Comparison of ENCODE assay signal across 26 mouse cellular contexts in genomic region chr13:60664816-60665215, GRCm38 (mm10).
DNase-seq lines count a peak whose midpoint lies in the region; ATAC-seq and TF ChIP-seq lines count a peak whose summit lies in the region.
"Had no signal": no experiment of that assay in that cellular context is flagged by ENCODE, and none has a peak within 500 bp of the region (broad histone marks: within the 10 kb centered on the region; RNA-seq: fewer than 3 reads in every experiment).

No protein-coding gene starts in this region.

- DNase-seq in kidney, postnatal 0 days (ENCODE audit: low spot score): no peak
- DNase-seq in kidney, postnatal 10 days: no peak
- no peak for DNase-seq in lung, postnatal 10 days
- DNase-seq in lung, postnatal 36 days: peak; percentile 45
- DNase-seq in lung, adult 2 months: no peak
- no peak for DNase-seq in right cerebral cortex, postnatal 36 days (ENCODE audit: low spot score in 2 of 2)
- DNase-seq: adrenal gland, postnatal 10 days; adrenal gland, postnatal 36 days; B cell, adult 2 months; cerebellum, adult 18-20 months; cerebellum, adult 9-10 months; cerebellum, postnatal 14 days; gastrocnemius, postnatal 25 days; heart, adult 18-20 months; heart, postnatal 10 days; heart, postnatal 36 days had no signal

- H3K27me3 ChIP-seq in kidney, postnatal 0 days (ENCODE audit: insufficient read depth, low read length): no peaks in the 10 kb centered on the region
- no peaks in the 10 kb centered on the region for H3K27me3 ChIP-seq in lung, embryonic 15.5 days
- no peaks in the 10 kb centered on the region for H3K27me3 ChIP-seq in stomach, embryonic 15.5 days (replicated peaks)
- H3K27me3 ChIP-seq: CH12.LX; forebrain, embryonic 15.5 days; heart, embryonic 12.5 days; heart, embryonic 15.5 days; hindbrain, embryonic 13.5 days; Patski had no signal

- H3K4me1 ChIP-seq in kidney, postnatal 0 days (replicated peaks; ENCODE audit: insufficient read depth, low read length): peaks cover 19% of the 10 kb centered on the region
- peaks cover 35% of the 10 kb centered on the region for H3K4me1 ChIP-seq in lung, embryonic 15.5 days
- H3K4me1 ChIP-seq in lung, adult 2 months (ENCODE audit: control insufficient read depth, insufficient read depth, low read length): peaks cover 26% of the 10 kb centered on the region
- H3K4me1 ChIP-seq in stomach, embryonic 15.5 days: 0 out of 2 replicates have a peak, but pooled peaks cover 8% of the 10 kb centered on the region

- 83% methylated on average over 10 of the region's 10 CpGs for WGBS in kidney, postnatal 0 days
- WGBS in lung, embryonic 15.5 days: 68% methylated on average over 10 of the region's 10 CpGs
- WGBS in lung, adult 2 months: 71% methylated on average over 10 of the region's 10 CpGs
- 77% methylated on average over 10 of the region's 10 CpGs for WGBS in stomach, embryonic 15.5 days

- TF ChIP-seq POLR2A in lung, adult 2 months (IDR thresholded peaks at IDR 0.05; ENCODE audit: borderline replicate concordance, extremely low read depth, low read depth, low read length): no peak

- H3K4me2 ChIP-seq in kidney, postnatal 0 days (ENCODE audit: low read length): no peak overlapping the region
- no peak overlapping the region for H3K4me2 ChIP-seq in lung, embryonic 15.5 days
- H3K4me2 ChIP-seq in stomach, embryonic 15.5 days: no peak overlapping the region
- H3K4me2 ChIP-seq: forebrain, embryonic 15.5 days; heart, embryonic 12.5 days; heart, embryonic 15.5 days; hindbrain, embryonic 13.5 days had no signal

- H3K4me3 ChIP-seq in kidney, postnatal 0 days (replicated peaks; ENCODE audit: low read depth, low read length): no peak overlapping the region
- H3K4me3 ChIP-seq in lung, embryonic 15.5 days: no peak overlapping the region
- no peak overlapping the region for H3K4me3 ChIP-seq in lung, adult 2 months (replicated peaks; ENCODE audit: extremely low read depth, low read depth, low read length)
- no peak overlapping the region for H3K4me3 ChIP-seq in stomach, embryonic 15.5 days (replicated peaks)
- H3K4me3 ChIP-seq: forebrain, embryonic 15.5 days; heart, embryonic 12.5 days; heart, embryonic 15.5 days; hindbrain, embryonic 10.5 days; hindbrain, embryonic 13.5 days had no signal

- TF ChIP-seq CTCF in kidney, postnatal 0 days (IDR thresholded peaks at IDR 0.05; ENCODE audit: low read depth): no peak
- no peak for TF ChIP-seq CTCF in lung, adult 2 months (IDR thresholded peaks at IDR 0.05; ENCODE audit: insufficient read depth, low read length)

- peak overlapping the region; percentile 42; the same call in 1 of the 2 replicates for H3K27ac ChIP-seq in kidney, postnatal 0 days
- peak overlapping the region; percentile 39 for H3K27ac ChIP-seq in lung, embryonic 15.5 days
- peak overlapping the region; percentile 36; the same call in 1 of the 2 replicates for H3K27ac ChIP-seq in stomach, embryonic 15.5 days
- H3K27ac ChIP-seq: forebrain, embryonic 15.5 days; heart, embryonic 15.5 days; hindbrain, embryonic 10.5 days; hindbrain, embryonic 13.5 days had no signal

- no peaks in the 10 kb centered on the region for H3K9me3 ChIP-seq in kidney, postnatal 0 days (replicated peaks; ENCODE audit: low read length)
- no peaks in the 10 kb centered on the region for H3K9me3 ChIP-seq in lung, embryonic 15.5 days
- no peaks in the 10 kb centered on the region for H3K9me3 ChIP-seq in stomach, embryonic 15.5 days
- H3K9me3 ChIP-seq: forebrain, embryonic 15.5 days; heart, embryonic 12.5 days; heart, embryonic 15.5 days; hindbrain, embryonic 10.5 days; hindbrain, embryonic 13.5 days had no signal

- H3K36me3 ChIP-seq in kidney, postnatal 0 days (ENCODE audit: insufficient read depth, low read length): no peaks in the 10 kb centered on the region
- no peaks in the 10 kb centered on the region for H3K36me3 ChIP-seq in lung, embryonic 15.5 days
- H3K36me3 ChIP-seq in stomach, embryonic 15.5 days: no peaks in the 10 kb centered on the region
- H3K36me3 ChIP-seq: forebrain, embryonic 15.5 days; G1E; heart, embryonic 12.5 days; heart, embryonic 15.5 days; hindbrain, embryonic 10.5 days; hindbrain, embryonic 13.5 days had no signal

- no peak for ATAC-seq in kidney, postnatal 0 days (replicated peaks; ENCODE audit: low FRiP score, low read depth)
- ATAC-seq in lung, embryonic 15.5 days (ENCODE audit: borderline replicate concordance, extremely low read depth, low FRiP score, low TSS enrichment): no peak
- ATAC-seq in stomach, embryonic 15.5 days (ENCODE audit: insufficient read depth, low FRiP score, low read depth): no peak
- ATAC-seq: forebrain, embryonic 15.5 days had no signal

- no peak overlapping the region for H3K9ac ChIP-seq in kidney, postnatal 0 days (ENCODE audit: low read depth, low read length)
- no peak overlapping the region for H3K9ac ChIP-seq in lung, embryonic 15.5 days
- H3K9ac ChIP-seq in stomach, embryonic 15.5 days: no peak overlapping the region
- H3K9ac ChIP-seq: forebrain, embryonic 15.5 days; heart, embryonic 12.5 days; heart, embryonic 15.5 days; hindbrain, embryonic 13.5 days had no signal
